ENCODE assay signal across 22 mouse cellular contexts in genomic region chr1:24870685-24871417, GRCm38 (mm10).
DNase-seq lines count a peak whose midpoint lies in the region; ATAC-seq and TF ChIP-seq lines count a peak whose summit lies in the region.
"Had no signal": no experiment of that assay in that cellular context is flagged by ENCODE, and none has a peak within 500 bp of the region (broad histone marks: within the 10 kb centered on the region; RNA-seq: fewer than 3 reads in every experiment).

No protein-coding gene starts in this region.

- H3K36me3 ChIP-seq in embryonic facial prominence, embryonic 14.5 days (ENCODE audit: control insufficient read depth, insufficient read depth, low read length): no peaks in the 10 kb centered on the region
- H3K36me3 ChIP-seq in embryonic facial prominence, embryonic 10.5 days (replicated peaks): no peaks in the 10 kb centered on the region
- H3K36me3 ChIP-seq in lung, embryonic 14.5 days (ENCODE audit: insufficient read depth): no peaks in the 10 kb centered on the region
- H3K36me3 ChIP-seq: embryonic facial prominence, embryonic 15.5 days; forebrain, embryonic 10.5 days; G1E; heart, embryonic 10.5 days; hindbrain, embryonic 13.5 days; intestine, embryonic 15.5 days had no signal

- H3K9ac ChIP-seq in embryonic facial prominence, embryonic 14.5 days (ENCODE audit: low read depth, low read length): no peak overlapping the region
- no peak overlapping the region for H3K9ac ChIP-seq in lung, embryonic 14.5 days
- H3K9ac ChIP-seq: embryonic facial prominence, embryonic 15.5 days; hindbrain, embryonic 13.5 days; intestine, embryonic 15.5 days had no signal

- WGBS in embryonic facial prominence, embryonic 14.5 days: 62% methylated on average over 7 of the region's 7 CpGs
- WGBS in embryonic facial prominence, embryonic 10.5 days: 82% methylated on average over 7 of the region's 7 CpGs
- WGBS in lung, embryonic 14.5 days: 68% methylated on average over 7 of the region's 7 CpGs

- TF ChIP-seq CTCF in lung, embryonic 14.5 days (IDR thresholded peaks at IDR 0.05; ENCODE audit: low read depth): no peak

- no peaks in the 10 kb centered on the region for H3K27me3 ChIP-seq in embryonic facial prominence, embryonic 14.5 days (replicated peaks; ENCODE audit: control insufficient read depth, insufficient read depth, low read length)
- no peaks in the 10 kb centered on the region for H3K27me3 ChIP-seq in embryonic facial prominence, embryonic 10.5 days (replicated peaks; ENCODE audit: low read depth, poor library complexity, severe bottlenecking)
- no peaks in the 10 kb centered on the region for H3K27me3 ChIP-seq in lung, embryonic 14.5 days (ENCODE audit: insufficient read depth, low read length)
- H3K27me3 ChIP-seq: embryonic facial prominence, embryonic 15.5 days; hindbrain, embryonic 13.5 days; intestine, embryonic 15.5 days had no signal

- H3K4me3 ChIP-seq in embryonic facial prominence, embryonic 14.5 days (ENCODE audit: low read depth, low read length): no peak overlapping the region
- no peak overlapping the region for H3K4me3 ChIP-seq in embryonic facial prominence, embryonic 10.5 days
- H3K4me3 ChIP-seq in lung, embryonic 14.5 days (ENCODE audit: low read depth, low read length): no peak overlapping the region
- H3K4me3 ChIP-seq: embryonic facial prominence, embryonic 15.5 days; erythroblast, embryonic 14.5 days; forebrain, embryonic 10.5 days; heart, embryonic 10.5 days; intestine, embryonic 15.5 days had no signal

- H3K4me1 ChIP-seq in embryonic facial prominence, embryonic 14.5 days (ENCODE audit: control insufficient read depth, insufficient read depth, low read length): no peaks in the 10 kb centered on the region
- H3K4me1 ChIP-seq in embryonic facial prominence, embryonic 10.5 days: no peaks in the 10 kb centered on the region
- H3K4me1 ChIP-seq in lung, embryonic 14.5 days (ENCODE audit: insufficient read depth): no peaks in the 10 kb centered on the region; the same call in 1 of the 2 replicates
- H3K4me1 ChIP-seq: embryonic facial prominence, embryonic 15.5 days; forebrain, embryonic 10.5 days; heart, embryonic 10.5 days; intestine, embryonic 15.5 days had no signal

- ATAC-seq in cerebellum, adult (ENCODE audit: insufficient number of reproducible peaks, low FRiP score, low TSS enrichment): peak; percentile 74
- no peak for ATAC-seq in embryonic facial prominence, embryonic 14.5 days (ENCODE audit: low read depth)
- ATAC-seq in lung, embryonic 14.5 days (ENCODE audit: insufficient read depth): no peak
- ATAC-seq: CD4-positive, CD25-positive, alpha-beta regulatory T cell, adult 4 months; intestine, embryonic 15.5 days had no signal

- H3K4me2 ChIP-seq in embryonic facial prominence, embryonic 14.5 days (ENCODE audit: low read depth, low read length): no peak overlapping the region
- no peak overlapping the region for H3K4me2 ChIP-seq in lung, embryonic 14.5 days
- H3K4me2 ChIP-seq: embryonic facial prominence, embryonic 15.5 days; intestine, embryonic 15.5 days had no signal

- no peaks in the 10 kb centered on the region for H3K9me3 ChIP-seq in embryonic facial prominence, embryonic 14.5 days (ENCODE audit: control insufficient read depth, low read length)
- H3K9me3 ChIP-seq in embryonic facial prominence, embryonic 10.5 days: no peaks in the 10 kb centered on the region
- no peaks in the 10 kb centered on the region for H3K9me3 ChIP-seq in lung, embryonic 14.5 days (ENCODE audit: low read depth, low read length)
- H3K9me3 ChIP-seq: embryonic facial prominence, embryonic 15.5 days; forebrain, embryonic 10.5 days; G1E; heart, embryonic 10.5 days; hindbrain, embryonic 13.5 days; intestine, embryonic 15.5 days had no signal

- no peak for DNase-seq in cerebellum, postnatal 4 days (ENCODE audit: low spot score in 2 of 2)
- DNase-seq in embryonic facial prominence, embryonic 14.5 days (ENCODE audit: low spot score): peak; percentile 22
- no peak for DNase-seq in embryonic facial prominence, embryonic 10.5 days (ENCODE audit: low spot score)
- DNase-seq in lung, embryonic 14.5 days: peak; percentile 30
- DNase-seq in lung, postnatal 4 days: no peak
- DNase-seq in Muller cell, postnatal 12 days (ENCODE audit: inconsistent ontology term): peak; percentile 13
- no peak for DNase-seq in kidney, postnatal 4 days
- DNase-seq: adrenal gland, postnatal 14 days; B cell, adult 2 months; gastrocnemius, postnatal 10 days; heart, adult 18-20 months; heart, postnatal 10 days; heart, postnatal 4 days had no signal

- no peak overlapping the region for H3K27ac ChIP-seq in embryonic facial prominence, embryonic 14.5 days (replicated peaks; ENCODE audit: low read depth, low read length)
- no peak overlapping the region for H3K27ac ChIP-seq in embryonic facial prominence, embryonic 10.5 days (replicated peaks)
- no peak overlapping the region for H3K27ac ChIP-seq in lung, embryonic 14.5 days (ENCODE audit: low read depth)
- H3K27ac ChIP-seq: embryonic facial prominence, embryonic 15.5 days; forebrain, embryonic 10.5 days; heart, embryonic 10.5 days; intestine, embryonic 15.5 days had no signal

Comparison
In these comparisons a context has a peak if more than half of its experiments do, and no peak if none do; other contexts are left out.
1. DNase-seq: peak in embryonic facial prominence, embryonic 14.5 days (single experiment), lung, embryonic 14.5 days (single experiment) and Muller cell, postnatal 12 days (single experiment); none in cerebellum, postnatal 4 days (0 of 2), embryonic facial prominence, embryonic 10.5 days (single experiment), lung, postnatal 4 days (0 of 2) and kidney, postnatal 4 days (0 of 2).